Mouse (Mus musculus) CH12.LX (cell line): ENCODE measurements around the gene Adam12.

ENCODE experiments used
- CTCF ChIP-seq, 2 experiments: IDR thresholded peaks in 1 of 2; conservative IDR thresholded peaks in 1 of 2; 2 replicates each; pipeline ENCODE4 v1.5.1; 2011 to 2012; ENCODE audit warnings: low read depth in 2 of 2, low read length in 2 of 2, improper control_type of control experiment in 1 of 2, inconsistent platforms in 1 of 2, mild to moderate bottlenecking in 1 of 2, moderate library complexity in 1 of 2
- EP300 ChIP-seq: IDR thresholded peaks from 2 replicates; pipeline ENCODE4 v1.6.1; 2011; ENCODE audit warnings: low read length, improper control_type of control experiment
- JUN ChIP-seq: IDR thresholded peaks from 2 replicates; pipeline ENCODE4 v1.6.1; 2011; ENCODE audit warnings: low read depth, mild to moderate bottlenecking, low read length, improper control_type of control experiment, moderate library complexity; ENCODE audit not compliant: insufficient read depth
- MAFK ChIP-seq: IDR thresholded peaks from 2 replicates; pipeline ENCODE4 v1.6.1; 2011; ENCODE audit warnings: low read length, improper control_type of control experiment; ENCODE audit not compliant: insufficient replicate concordance
- MAX ChIP-seq: IDR thresholded peaks from 2 replicates; pipeline ENCODE4 v1.6.1; 2011; ENCODE audit warnings: low read length, improper control_type of control experiment
- MYC ChIP-seq: IDR thresholded peaks from 2 replicates; pipeline ENCODE4 v1.6.1; 2011; ENCODE audit warnings: low read depth, mild to moderate bottlenecking, improper control_type of control experiment, low read length
- POLR2A ChIP-seq: IDR thresholded peaks from 2 replicates; pipeline ENCODE4 v1.6.1; 2011; ENCODE audit warnings: low read depth, mild to moderate bottlenecking, improper control_type of control experiment, low read length
- RAD21 ChIP-seq: IDR thresholded peaks from 2 replicates; pipeline ENCODE4 v1.6.1; 2011; ENCODE audit warnings: low read depth, mild to moderate bottlenecking, low read length, improper control_type of control experiment, moderate library complexity
- USF1 ChIP-seq: IDR thresholded peaks from 2 replicates; pipeline ENCODE4 v1.6.1; 2014; ENCODE audit warnings: low read depth, mild to moderate bottlenecking, inconsistent platforms, low read length, improper control_type of control experiment

DNA sequence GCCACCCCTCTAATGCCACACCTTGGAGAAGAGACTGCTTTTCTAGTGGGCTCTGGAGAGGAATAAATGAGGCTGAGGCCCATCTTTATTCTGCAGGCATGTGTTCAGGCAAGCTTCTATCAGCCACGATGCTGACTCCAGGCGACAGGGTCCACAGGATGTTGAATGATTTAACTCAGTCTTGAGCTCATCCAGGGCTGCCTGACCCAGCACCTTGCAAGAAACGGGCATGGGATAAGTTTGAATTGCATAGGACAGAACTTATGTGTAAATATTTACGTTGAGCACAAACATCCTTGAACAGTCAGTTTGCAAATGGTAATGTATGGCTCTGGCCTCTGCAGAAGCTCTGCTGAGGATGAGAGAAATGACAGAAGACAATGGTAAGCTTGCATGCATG lies 372.4 kb downstream of the Adam12 start:
- TF ChIP-seq RAD21 (no peak), MAX (no peak), POLR2A (no peak), JUN (no peak), CTCF (conservative IDR thresholded peaks at IDR 0.05 in 1 of 2, IDR thresholded peaks at IDR 0.05 in 1 of 2; ENCODE audit: low read depth in 2 of 2, low read length in 2 of 2) (no peak), EP300 (no peak), MAFK (no peak), MYC (no peak), USF1 (no peak)
